ENCODE assay signal across 9 mouse cellular contexts in genomic region chr6:125455806-125456520, GRCm38 (mm10). TPM values are rescaled to one million over a fixed set of nuclear protein-coding genes. Genes with fewer than 3 reads are reported as not detected.
DNase-seq lines count a peak whose midpoint lies in the region; ATAC-seq lines count a peak whose summit lies in the region.
"Had no signal": no experiment of that assay in that cellular context is flagged by ENCODE, and none has a peak within 500 bp of the region (broad histone marks: within the 10 kb centered on the region; RNA-seq: fewer than 3 reads in every experiment).

No protein-coding gene starts in this region.

- H3K4me2 ChIP-seq in neural tube, embryonic 11.5 days (ENCODE audit: low read depth): no peak overlapping the region
- H3K4me2 ChIP-seq in limb, embryonic 15.5 days: no peak overlapping the region
- H3K4me2 ChIP-seq in liver, embryonic 12.5 days: no peak overlapping the region

- intact Hi-C loops in left cerebral cortex, postnatal 36 days (cut with DNase I): no loop called here

- no peak overlapping the region for H3K4me3 ChIP-seq in neural tube, embryonic 11.5 days (ENCODE audit: low read depth, low read length)
- H3K4me3 ChIP-seq in limb, embryonic 15.5 days: no peak overlapping the region
- no peak overlapping the region for H3K4me3 ChIP-seq in liver, embryonic 12.5 days

- no peaks in the 10 kb centered on the region for H3K9me3 ChIP-seq in neural tube, embryonic 11.5 days (ENCODE audit: control insufficient read depth, low read length)
- no peaks in the 10 kb centered on the region for H3K9me3 ChIP-seq in limb, embryonic 15.5 days
- no peaks in the 10 kb centered on the region for H3K9me3 ChIP-seq in liver, embryonic 12.5 days (replicated peaks)

- WGBS in neural tube, embryonic 11.5 days: 26% methylated on average over 12 of the region's 12 CpGs
- 21% methylated on average over 12 of the region's 12 CpGs for WGBS in limb, embryonic 15.5 days
- WGBS in liver, embryonic 12.5 days (ENCODE audit: insufficient replicate concordance): 61% methylated on average over 12 of the region's 12 CpGs

- H3K4me1 ChIP-seq in neural tube, embryonic 11.5 days (ENCODE audit: control insufficient read depth, insufficient read depth, low read length): no peaks in the 10 kb centered on the region
- H3K4me1 ChIP-seq in limb, embryonic 15.5 days: peaks cover 12% of the 10 kb centered on the region
- peaks cover 12% of the 10 kb centered on the region for H3K4me1 ChIP-seq in liver, embryonic 12.5 days

- DNase-seq in embryo, embryonic 10.5 days (ENCODE audit: low spot score): peak; percentile 36
- no peak for DNase-seq in embryo, embryonic 9.5 days (ENCODE audit: extremely low spot score)
- peak; percentile 61 for DNase-seq in neural tube, embryonic 11.5 days (ENCODE audit: low spot score)
- no peak for DNase-seq in neural tube, embryonic 10.5 days (ENCODE audit: extremely low spot score, low spot score)
- DNase-seq in liver: no peak
- no peak for DNase-seq in left cerebral cortex, postnatal 36 days (ENCODE audit: low spot score in 2 of 2)
- DNase-seq: adrenal gland, postnatal 10 days had no signal

- no peak; the same call in 1 of the 2 replicates for ATAC-seq in neural tube, embryonic 11.5 days (ENCODE audit: insufficient read depth, low FRiP score, low TSS enrichment)
- peak; percentile 62; the same call in 1 of the 2 replicates for ATAC-seq in limb, embryonic 15.5 days (ENCODE audit: insufficient number of reproducible peaks, low FRiP score, low TSS enrichment, low read depth)
- no peak for ATAC-seq in liver, embryonic 12.5 days

- H3K27ac ChIP-seq in neural tube, embryonic 11.5 days (ENCODE audit: low read depth, low read length): no peak overlapping the region
- peak overlapping the region; percentile 74 for H3K27ac ChIP-seq in limb, embryonic 15.5 days
- H3K27ac ChIP-seq in liver, embryonic 12.5 days: no peak overlapping the region

- no peaks in the 10 kb centered on the region for H3K27me3 ChIP-seq in neural tube, embryonic 11.5 days (ENCODE audit: control insufficient read depth, insufficient read depth, low read length)
- no peaks in the 10 kb centered on the region for H3K27me3 ChIP-seq in limb, embryonic 15.5 days
- no peaks in the 10 kb centered on the region for H3K27me3 ChIP-seq in liver, embryonic 12.5 days (replicated peaks)

- no peak overlapping the region for H3K9ac ChIP-seq in neural tube, embryonic 11.5 days (ENCODE audit: low read length)
- H3K9ac ChIP-seq in limb, embryonic 15.5 days: no peak overlapping the region
- H3K9ac ChIP-seq in liver, embryonic 12.5 days: no peak overlapping the region

- H3K36me3 ChIP-seq in neural tube, embryonic 11.5 days (ENCODE audit: control insufficient read depth, insufficient read depth, low read length): no peaks in the 10 kb centered on the region
- H3K36me3 ChIP-seq in limb, embryonic 15.5 days: peaks cover 23% of the 10 kb centered on the region
- H3K36me3 ChIP-seq in liver, embryonic 12.5 days: peaks cover 10% of the 10 kb centered on the region; the same call in 1 of the 2 replicates

RNA-seq across cellular contexts. Expression of gene Cd9, which starts 38.6 kb away (rescaled TPM):
- 43.7 and 48.1 TPM in 2 replicates for polyA plus RNA-seq in neural tube, embryonic 11.5 days (2014; fragmentation: Nextera tagmentation; extraction: Ambion mirVana)
- polyA plus RNA-seq in limb, embryonic 15.5 days (2015; fragmentation: Nextera tagmentation; extraction: Ambion mirVana): 490 and 511 TPM in 2 replicates
- 88.3 and 93.3 TPM in 2 replicates for polyA plus RNA-seq in liver, embryonic 12.5 days (2016; fragmentation: Nextera tagmentation; extraction: Ambion mirVana)
- 10 to 100 TPM; 42.0 to 54.3 TPM for total RNA-seq in left cerebral cortex, postnatal 36 days (2021)

Comparison
In these comparisons a context has a peak if more than half of its experiments do, and no peak if none do; other contexts are left out.
1. DNase-seq: peak in embryo, embryonic 10.5 days (single experiment) and neural tube, embryonic 11.5 days (single experiment); none in embryo, embryonic 9.5 days (single experiment), neural tube, embryonic 10.5 days (single experiment), liver (single experiment) and left cerebral cortex, postnatal 36 days (0 of 2).